In the genomic region with DNA sequence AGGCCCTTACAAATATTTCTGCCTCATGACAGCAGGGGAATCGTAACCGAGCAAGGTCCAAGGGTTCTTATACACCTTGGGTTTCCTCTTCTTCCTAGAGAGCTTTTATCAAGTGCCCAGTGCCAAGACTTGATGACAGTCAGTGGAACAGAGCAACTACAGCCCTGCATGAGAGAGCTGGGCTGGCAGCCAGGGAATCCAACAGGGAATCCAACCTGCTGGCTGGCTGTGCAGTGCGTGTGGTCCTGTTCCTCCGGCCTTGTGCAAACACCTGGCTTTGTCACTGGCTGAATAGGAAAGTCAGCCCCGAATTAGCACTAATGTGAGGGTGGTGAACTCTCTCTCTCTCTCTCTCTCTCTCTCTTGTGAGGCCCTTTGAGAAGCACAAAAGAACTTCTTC, we compare ENCODE assay signal across 10 mouse cellular contexts. TPM values are rescaled to one million over a fixed set of nuclear protein-coding genes. Genes with fewer than 3 reads are reported as not detected.
DNase-seq lines count a peak whose midpoint lies in the region.
"Had no signal": no experiment of that assay in that cellular context is flagged by ENCODE, and none has a peak within 500 bp of the region (broad histone marks: within the 10 kb centered on the region; RNA-seq: fewer than 3 reads in every experiment).

No protein-coding gene starts in this region.

- intact Hi-C loops in heart, postnatal 25 days (cut with DNase I), result no loop called here

- peak; percentile 43 to 50 for DNase-seq in heart, adult 18-20 months
- no peak for DNase-seq in heart, postnatal 25 days (ENCODE audit: low spot score)
- peak; percentile 8 for DNase-seq in adipocyte (ENCODE audit: low spot score)
- DNase-seq in heart, adult 8-10 months (ENCODE audit: low spot score), result peak; percentile 14
- DNase-seq in kidney, postnatal 14 days, result peak; percentile 51
- DNase-seq in embryo, embryonic 10.5 days (ENCODE audit: low spot score), result no peak
- DNase-seq in layer of hippocampus, adult 18-20 months (ENCODE audit: low spot score in 2 of 2), result no peak
- no peak for DNase-seq in c-Kit-positive CD71-positive TER-119-positive erythroid progenitor cells, embryonic 14.5 days (ENCODE audit: low spot score)
- DNase-seq: gastrocnemius, adult 2 months; thymus, postnatal 14 days had no signal

RNA-seq across cellular contexts. Expression of gene Grhl3, which starts 22.5 kb away (rescaled TPM):
- not detected for total RNA-seq in heart, adult 18-20 months (2021)
- under 1 TPM in 1 of 2 experiments, not detected in 1; 0.11 TPM for total RNA-seq in heart, postnatal 25 days (2021)
- not detected for total RNA-seq in heart, adult 8-10 months (2022)
- total RNA-seq in layer of hippocampus, adult 18-20 months (2021), result under 1 TPM; 0.48 to 0.79 TPM
- total RNA-seq: gastrocnemius, adult 2 months had no signal

Comparison
In these comparisons a context has a peak if more than half of its experiments do, and no peak if none do; other contexts are left out.
1. DNase-seq: peak in heart, adult 18-20 months (2 of 2), adipocyte (single experiment), heart, adult 8-10 months (single experiment) and kidney, postnatal 14 days (single experiment); none in heart, postnatal 25 days (single experiment), embryo, embryonic 10.5 days (single experiment), layer of hippocampus, adult 18-20 months (0 of 2) and c-Kit-positive CD71-positive TER-119-positive erythroid progenitor cells, embryonic 14.5 days (single experiment).